Mouse (Mus musculus): ENCODE data around the gene P2rx1. TPM values are rescaled to one million over a fixed set of nuclear protein-coding genes. Genes with fewer than 3 reads are reported as not detected.

The P2rx1 gene
- polyA plus RNA-seq, 1 experiment, result 0.49 TPM

DNA sequence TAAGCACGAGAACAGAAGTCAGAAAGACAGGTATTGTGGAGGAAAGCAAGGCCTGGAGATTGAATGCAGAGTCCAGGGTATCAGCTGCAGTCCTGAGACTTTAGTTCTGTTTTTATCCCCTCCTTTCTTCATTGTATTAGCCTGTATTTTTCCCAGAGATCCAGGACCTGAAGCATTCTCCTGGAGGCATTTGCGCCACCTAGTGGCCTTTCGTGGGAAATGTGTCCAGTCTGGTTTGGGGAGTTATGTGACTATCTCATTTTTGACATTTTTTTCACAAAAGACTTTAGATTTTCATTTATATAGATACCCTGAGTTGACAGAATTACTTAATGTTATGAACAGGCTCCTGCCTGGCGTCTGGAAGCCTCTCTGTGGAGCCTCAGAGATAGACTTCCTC, 50.4 kb downstream of the P2rx1 start:
- TF ChIP-seq CTCF (IDR thresholded peaks at IDR 0.05; ENCODE audit: borderline replicate concordance, extremely low read depth, insufficient read depth, insufficient read length) (peak; percentile 91), POLR2A (IDR thresholded peaks at IDR 0.05; ENCODE audit: borderline replicate concordance, extremely low read depth, insufficient read depth, insufficient read length, poor library complexity, severe bottlenecking) (no peak)
- DNase-seq (ENCODE audit: low read depth), result peak; percentile 88

DNA sequence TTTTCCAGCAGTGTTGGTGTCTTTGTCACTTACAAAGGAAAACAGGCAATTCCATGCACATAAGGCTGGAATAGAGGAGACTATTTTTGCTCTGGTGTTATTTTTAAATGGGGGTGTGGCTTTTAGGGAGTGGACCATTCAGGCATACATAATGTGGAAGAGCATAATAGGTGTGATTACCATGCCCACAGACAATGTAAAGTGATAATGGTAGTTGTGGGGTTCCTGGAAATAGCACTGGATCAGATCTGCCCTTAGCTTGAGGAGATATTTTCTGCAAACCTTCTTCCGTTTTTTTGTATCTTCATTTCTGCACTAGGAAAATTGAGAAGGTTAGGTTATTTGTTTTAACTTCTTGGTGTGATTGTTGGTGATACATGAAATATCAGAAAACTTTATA, 53.9 kb downstream of the P2rx1 start:
- no peak for TF ChIP-seq POLR2A (IDR thresholded peaks at IDR 0.05; ENCODE audit: borderline replicate concordance, extremely low read depth, insufficient read depth, insufficient read length, poor library complexity, severe bottlenecking)
- TF ChIP-seq CTCF (IDR thresholded peaks at IDR 0.05; ENCODE audit: borderline replicate concordance, extremely low read depth, insufficient read depth, insufficient read length), result no peak

GRCm38 (mm10) chr11:73057701-73058100, 58.8 kb downstream of the P2rx1 start:
- no peak for DNase-seq (ENCODE audit: low read depth)
- TF ChIP-seq CTCF (IDR thresholded peaks at IDR 0.05; ENCODE audit: borderline replicate concordance, extremely low read depth, insufficient read depth, insufficient read length) (no peak), POLR2A (IDR thresholded peaks at IDR 0.05; ENCODE audit: borderline replicate concordance, extremely low read depth, insufficient read depth, insufficient read length, poor library complexity, severe bottlenecking) (no peak)

More for the DNA sequence above, 53.9 kb downstream of the P2rx1 start:
- DNase-seq (ENCODE audit: low read depth), result no peak

GRCm38 (mm10) chr11:73059630-73060029, 60.7 kb downstream of the P2rx1 start:
- DNase-seq (ENCODE audit: low read depth), result no peak
- TF ChIP-seq CTCF (IDR thresholded peaks at IDR 0.05; ENCODE audit: borderline replicate concordance, extremely low read depth, insufficient read depth, insufficient read length) (no peak), POLR2A (IDR thresholded peaks at IDR 0.05; ENCODE audit: borderline replicate concordance, extremely low read depth, insufficient read depth, insufficient read length, poor library complexity, severe bottlenecking) (no peak)

GRCm38 (mm10) chr11:73061413-73061812, 62.5 kb downstream of the P2rx1 start:
- DNase-seq (ENCODE audit: low read depth), result no peak

More at GRCm38 (mm10) chr11:73061413-73061812, 62.5 kb downstream of the P2rx1 start:
- TF ChIP-seq POLR2A (IDR thresholded peaks at IDR 0.05; ENCODE audit: borderline replicate concordance, extremely low read depth, insufficient read depth, insufficient read length, poor library complexity, severe bottlenecking) (no peak), CTCF (IDR thresholded peaks at IDR 0.05; ENCODE audit: borderline replicate concordance, extremely low read depth, insufficient read depth, insufficient read length) (no peak)

Other genes with a start within 250 kb of the P2rx1 start
- 5.6 and 5.7 TPM in 2 replicates for gene Cyb5d2, start 203.0 kb upstream of the P2rx1 start, polyA plus RNA-seq (2012; rRNA removed)
- 28.4 and 38.1 TPM in 2 replicates for gene Zzef1, start 202.9 kb upstream of the P2rx1 start, polyA plus RNA-seq (2012; rRNA removed)
- 1.0 and 1.4 TPM in 2 replicates for gene Atp2a3, start 37.9 kb upstream of the P2rx1 start, polyA plus RNA-seq (2012; rRNA removed)
- gene Camkk1, start 19.9 kb downstream of the P2rx1 start, polyA plus RNA-seq (2012; rRNA removed), result 18.7 and 20.9 TPM in 2 replicates
- gene Ncbp3, start 48.7 kb downstream of the P2rx1 start, polyA plus RNA-seq (2012; rRNA removed), result 5.5 and 8.3 TPM in 2 replicates
- 0.08 and 0.13 TPM in 2 replicates for gene Itgae, start 91.5 kb downstream of the P2rx1 start, polyA plus RNA-seq (2012; rRNA removed)
- gene Haspin, start 139.2 kb downstream of the P2rx1 start, polyA plus RNA-seq (2012; rRNA removed), result 2.1 and 3.2 TPM in 2 replicates
- gene P2rx5, start 161.3 kb downstream of the P2rx1 start, polyA plus RNA-seq (2012; rRNA removed), result 0.44 and 0.53 TPM in 2 replicates
- gene Emc6, start 177.9 kb downstream of the P2rx1 start, polyA plus RNA-seq (2012; rRNA removed), result 74.7 and 115 TPM in 2 replicates
- 91.6 and 112 TPM in 2 replicates for gene Tax1bp3, start 178.0 kb downstream of the P2rx1 start, polyA plus RNA-seq (2012; rRNA removed)
- gene Ctns, start 199.9 kb downstream of the P2rx1 start, polyA plus RNA-seq (2012; rRNA removed), result 25.5 and 25.7 TPM in 2 replicates
- gene Shpk, start 200.4 kb downstream of the P2rx1 start, polyA plus RNA-seq (2012; rRNA removed), result 1.5 and 2.0 TPM in 2 replicates
- 0.13 and 0.44 TPM in 2 replicates for gene Trpv1, start 235.2 kb downstream of the P2rx1 start, polyA plus RNA-seq (2012; rRNA removed)